Mouse (Mus musculus) cerebellum, adult 2 months (tissue): ENCODE measurements at regions not wholly inside any gene's neighbourhood (a gene's known extent, or its start where the extent isn't known, plus 50 kb on each side); places are given as distances from the start of the nearest gene placed in this dataset.

Source experiments
- CTCF ChIP-seq: fragments of 200-500 bp; IDR thresholded peaks from 2 replicates; pipeline ENCODE4 v1.5.1; 2011; ENCODE audit warnings: low read depth, mild to moderate bottlenecking, control low read depth, low read length, moderate library complexity, borderline replicate concordance; ENCODE audit not compliant: insufficient read depth
- POLR2A ChIP-seq: fragments of 200-500 bp; IDR thresholded peaks from 2 replicates; pipeline ENCODE4 v1.6.1; 2011; ENCODE audit warnings: low read length, control low read depth, borderline replicate concordance; ENCODE audit not compliant: insufficient read depth

- TF ChIP-seq CTCF: no peak
- no peak for TF ChIP-seq POLR2A
These were observed 52.8 kb upstream of the Cxcl5 start for GRCm38 (mm10) chr5:90706350-90706749.
